12 mouse cellular contexts compared by ENCODE assay signal in the genomic region with DNA sequence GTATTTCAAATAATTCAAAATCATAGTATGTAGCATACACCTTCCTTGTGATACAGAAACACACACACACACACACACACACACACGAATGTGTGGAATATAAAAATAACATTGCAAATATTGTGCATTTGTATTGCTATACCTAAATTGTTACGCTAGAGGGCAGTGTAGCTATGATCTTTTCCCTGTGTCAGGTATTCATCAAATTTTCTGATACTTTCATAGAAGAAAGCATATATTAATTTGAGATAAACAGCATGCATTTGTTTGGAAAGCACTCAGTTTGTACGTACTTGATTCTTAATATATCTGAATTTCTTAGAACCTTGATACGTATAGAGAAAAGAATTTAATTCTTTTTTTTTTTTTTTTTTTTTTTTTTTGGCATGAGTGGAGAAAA.
A peak's percentile ranks its signal among the peaks of the same experiment; 100 is the strongest.
DNase-seq lines count a peak whose midpoint lies in the region; ATAC-seq and TF ChIP-seq lines count a peak whose summit lies in the region.
"Had no signal": no experiment of that assay in that cellular context is flagged by ENCODE, and none has a peak within 500 bp of the region (broad histone marks: within the 10 kb centered on the region; RNA-seq: fewer than 3 reads in every experiment).

No protein-coding gene starts in this region.

- H3K9ac ChIP-seq in hindbrain, postnatal 0 days (replicated peaks; ENCODE audit: low read length), result no peak overlapping the region
- H3K9ac ChIP-seq in hindbrain, embryonic 12.5 days, result no peak overlapping the region
- no peak overlapping the region for H3K9ac ChIP-seq in midbrain, postnatal 0 days (replicated peaks; ENCODE audit: low read length, poor library complexity, severe bottlenecking)
- H3K9ac ChIP-seq in stomach, postnatal 0 days (ENCODE audit: low read length), result no peak overlapping the region
- H3K9ac ChIP-seq: liver, embryonic 15.5 days; neural tube, embryonic 13.5 days had no signal

- TF ChIP-seq CTCF in hindbrain, postnatal 0 days (IDR thresholded peaks at IDR 0.05; ENCODE audit: low read depth), result peak; percentile 78
- TF ChIP-seq CTCF in midbrain, postnatal 0 days (IDR thresholded peaks at IDR 0.05), result peak; percentile 86
- TF ChIP-seq CTCF in stomach, postnatal 0 days (IDR thresholded peaks at IDR 0.05; ENCODE audit: low read depth), result peak; percentile 83

- H3K9me3 ChIP-seq in hindbrain, postnatal 0 days (ENCODE audit: low read length), result no peaks in the 10 kb centered on the region
- no peaks in the 10 kb centered on the region for H3K9me3 ChIP-seq in hindbrain, embryonic 12.5 days (replicated peaks)
- H3K9me3 ChIP-seq in midbrain, postnatal 0 days (ENCODE audit: low read length), result no peaks in the 10 kb centered on the region
- no peaks in the 10 kb centered on the region for H3K9me3 ChIP-seq in midbrain, embryonic 10.5 days (replicated peaks)
- H3K9me3 ChIP-seq in stomach, postnatal 0 days (ENCODE audit: control insufficient read depth, low read length), result no peaks in the 10 kb centered on the region
- H3K9me3 ChIP-seq: liver, embryonic 15.5 days; neural tube, embryonic 13.5 days had no signal

- H3K4me2 ChIP-seq in hindbrain, postnatal 0 days (ENCODE audit: low read depth, low read length), result no peak overlapping the region
- no peak overlapping the region for H3K4me2 ChIP-seq in hindbrain, embryonic 12.5 days (replicated peaks)
- H3K4me2 ChIP-seq in midbrain, postnatal 0 days (ENCODE audit: low read depth, low read length, poor library complexity, severe bottlenecking), result no peak overlapping the region
- H3K4me2 ChIP-seq in stomach, postnatal 0 days (replicated peaks; ENCODE audit: low read depth), result no peak overlapping the region
- H3K4me2 ChIP-seq: liver, embryonic 15.5 days; neural tube, embryonic 13.5 days had no signal

- ATAC-seq in hindbrain, postnatal 0 days, result no peak
- ATAC-seq in hindbrain, embryonic 12.5 days (ENCODE audit: low FRiP score), result no peak
- no peak for ATAC-seq in midbrain, postnatal 0 days (ENCODE audit: low FRiP score)
- ATAC-seq in stomach, postnatal 0 days (ENCODE audit: low FRiP score, low TSS enrichment), result no peak

- peak; percentile 70 for DNase-seq in hindbrain, postnatal 0 days (ENCODE audit: low spot score)
- DNase-seq in midbrain, postnatal 0 days (ENCODE audit: low spot score), result peak; percentile 66
- no peak for DNase-seq in midbrain, embryonic 10.5 days (ENCODE audit: low spot score)
- peak; percentile 1 for DNase-seq in c-Kit-positive CD71-positive TER-119-positive erythroid progenitor cells, embryonic 14.5 days (ENCODE audit: low spot score)
- DNase-seq in stomach, postnatal 0 days (ENCODE audit: low spot score), result no peak
- no peak for DNase-seq in heart, postnatal 25 days (ENCODE audit: low spot score)
- DNase-seq in thymus, postnatal 36 days, result no peak
- DNase-seq: adrenal gland, postnatal 10 days; thymus, adult 18-20 months had no signal

- 30% methylated on average over 4 of the region's 4 CpGs for WGBS in hindbrain, postnatal 0 days
- WGBS in hindbrain, embryonic 12.5 days, result 40% methylated on average over 4 of the region's 4 CpGs
- WGBS in midbrain, postnatal 0 days, result 23% methylated on average over 4 of the region's 4 CpGs
- 44% methylated on average over 4 of the region's 4 CpGs for WGBS in midbrain, embryonic 10.5 days
- 24% methylated on average over 4 of the region's 4 CpGs for WGBS in stomach, postnatal 0 days

- TF ChIP-seq EP300 in stomach, postnatal 0 days (optimal IDR thresholded peaks at IDR 0.05), result no peak

- H3K27me3 ChIP-seq in hindbrain, postnatal 0 days (ENCODE audit: insufficient read depth, low read length), result no peaks in the 10 kb centered on the region
- no peaks in the 10 kb centered on the region for H3K27me3 ChIP-seq in hindbrain, embryonic 12.5 days
- no peaks in the 10 kb centered on the region for H3K27me3 ChIP-seq in midbrain, postnatal 0 days (ENCODE audit: insufficient read depth, low read length)
- H3K27me3 ChIP-seq in midbrain, embryonic 10.5 days (ENCODE audit: low read depth, poor library complexity, severe bottlenecking), result no peaks in the 10 kb centered on the region
- H3K27me3 ChIP-seq in stomach, postnatal 0 days (ENCODE audit: control insufficient read depth, insufficient read depth, low read length), result no peaks in the 10 kb centered on the region
- H3K27me3 ChIP-seq: liver, embryonic 15.5 days; neural tube, embryonic 13.5 days had no signal

- intact Hi-C loops in heart, postnatal 25 days (cut with DNase I), result no loop called here

- H3K4me3 ChIP-seq in hindbrain, postnatal 0 days (ENCODE audit: low read length), result no peak overlapping the region
- no peak overlapping the region for H3K4me3 ChIP-seq in hindbrain, embryonic 12.5 days
- no peak overlapping the region for H3K4me3 ChIP-seq in midbrain, postnatal 0 days (ENCODE audit: low read depth, low read length)
- H3K4me3 ChIP-seq in midbrain, embryonic 10.5 days, result no peak overlapping the region
- no peak overlapping the region for H3K4me3 ChIP-seq in stomach, postnatal 0 days (ENCODE audit: low read depth, low read length)
- H3K4me3 ChIP-seq: liver, embryonic 15.5 days; neural tube, embryonic 13.5 days had no signal

- no peak overlapping the region for H3K27ac ChIP-seq in hindbrain, postnatal 0 days
- no peak overlapping the region for H3K27ac ChIP-seq in hindbrain, embryonic 12.5 days
- H3K27ac ChIP-seq in midbrain, postnatal 0 days (ENCODE audit: low read depth, low read length), result no peak overlapping the region
- no peak overlapping the region for H3K27ac ChIP-seq in midbrain, embryonic 10.5 days (replicated peaks)
- no peak overlapping the region for H3K27ac ChIP-seq in stomach, postnatal 0 days (replicated peaks)
- H3K27ac ChIP-seq: liver, embryonic 15.5 days; neural tube, embryonic 13.5 days had no signal

- no peaks in the 10 kb centered on the region for H3K36me3 ChIP-seq in hindbrain, postnatal 0 days (ENCODE audit: insufficient read depth, low read length)
- no peaks in the 10 kb centered on the region for H3K36me3 ChIP-seq in hindbrain, embryonic 12.5 days
- H3K36me3 ChIP-seq in midbrain, postnatal 0 days (ENCODE audit: insufficient read depth, low read length), result no peaks in the 10 kb centered on the region
- no peaks in the 10 kb centered on the region for H3K36me3 ChIP-seq in midbrain, embryonic 10.5 days
- no peaks in the 10 kb centered on the region for H3K36me3 ChIP-seq in stomach, postnatal 0 days (ENCODE audit: control insufficient read depth, insufficient read depth, low read length)
- H3K36me3 ChIP-seq: liver, embryonic 15.5 days; neural tube, embryonic 13.5 days had no signal

- H3K4me1 ChIP-seq in hindbrain, postnatal 0 days (ENCODE audit: insufficient read depth, low read length), result no peaks in the 10 kb centered on the region
- no peaks in the 10 kb centered on the region for H3K4me1 ChIP-seq in hindbrain, embryonic 12.5 days
- no peaks in the 10 kb centered on the region for H3K4me1 ChIP-seq in midbrain, postnatal 0 days (ENCODE audit: insufficient read depth, low read length)
- no peaks in the 10 kb centered on the region for H3K4me1 ChIP-seq in midbrain, embryonic 10.5 days
- H3K4me1 ChIP-seq in stomach, postnatal 0 days (replicated peaks; ENCODE audit: control insufficient read depth, insufficient read depth), result no peaks in the 10 kb centered on the region
- H3K4me1 ChIP-seq: liver, embryonic 15.5 days; neural tube, embryonic 13.5 days had no signal

Comparison
In these comparisons a context has a peak if more than half of its experiments do, and no peak if none do; other contexts are left out.
1. DNase-seq: peak in hindbrain, postnatal 0 days (single experiment), midbrain, postnatal 0 days (single experiment) and c-Kit-positive CD71-positive TER-119-positive erythroid progenitor cells, embryonic 14.5 days (single experiment); none in midbrain, embryonic 10.5 days (single experiment), stomach, postnatal 0 days (single experiment), heart, postnatal 25 days (single experiment) and thymus, postnatal 36 days (0 of 2).
2. Peak in every context shown above with its lines, with median percentiles within 50 percentile points of each other: CTCF ChIP-seq.